Mouse (Mus musculus) intestine, embryonic 16.5 days (tissue): Measurements from ENCODE around the gene Mapt. TPM values are rescaled to one million over a fixed set of nuclear protein-coding genes. Genes with fewer than 3 reads are reported as not detected.
"Not testable (repeated sequence)": the region's sequence is repeated elsewhere in the genome, so short reads cannot be mapped to it uniquely, and the experiment has no call there.

ENCODE experiments used
- ATAC-seq: fragments of 200-750 bp; cut with Nextera tagmentation; 2 replicates; pipeline ENCODE4 v1.8.0; 2017; ENCODE audit warnings: moderate TSS enrichment, moderate library complexity
- H3K27ac ChIP-seq: fragments of 300-500 bp; sonication (generic); 2 replicates; pipeline ENCODE4 v1.5.1; 2014; ENCODE audit warnings: mild to moderate bottlenecking, low read length
- H3K27me3 ChIP-seq: fragments of 300-500 bp; sonication (generic); replicated peaks from 2 replicates; pipeline ENCODE4 v1.6.1; 2014; ENCODE audit warnings: low read length, control low read depth, mixed read lengths; ENCODE audit not compliant: control insufficient read depth, insufficient read depth
- H3K36me3 ChIP-seq: fragments of 300-500 bp; sonication (generic); 2 replicates; pipeline ENCODE4 v1.6.1; 2014; ENCODE audit warnings: low read length, control low read depth; ENCODE audit not compliant: control insufficient read depth, insufficient read depth
- H3K4me1 ChIP-seq: fragments of 300-500 bp; sonication (generic); 2 replicates; pipeline ENCODE4 v1.6.1; 2014; ENCODE audit warnings: low read length, control low read depth, mixed read lengths; ENCODE audit not compliant: control insufficient read depth, insufficient read depth
- H3K4me2 ChIP-seq: fragments of 300-500 bp; sonication (generic); 2 replicates; pipeline ENCODE4 v1.6.1; 2014; ENCODE audit warnings: low read depth, low read length, control low read depth
- H3K4me3 ChIP-seq: fragments of 300-500 bp; sonication (generic); 2 replicates; pipeline ENCODE4 v1.5.1; 2014; ENCODE audit warnings: mild to moderate bottlenecking, low read length
- H3K9ac ChIP-seq: fragments of 300-500 bp; sonication (generic); 2 replicates; pipeline ENCODE4 v1.6.1; 2014; ENCODE audit warnings: low read depth, low read length
- H3K9me3 ChIP-seq: fragments of 300-500 bp; sonication (generic); 2 replicates; pipeline ENCODE4 v1.6.1; 2016; ENCODE audit warnings: low read length, control low read depth; ENCODE audit not compliant: control insufficient read depth
- WGBS: fragments of 180-500 bp; shearing (Covaris S2); extraction: QIAGEN DNeasy Blood & Tissue Kit; methylation state at CpG from one replicate; pipeline ENCODE4 v1.1.7; 2014; 5-methylcytosine and 5-hydroxymethylcytosine counted together
- polyA plus RNA-seq: library from polyadenylated mRNA; unstranded; fragments of >200 nt; fragmentation: Nextera tagmentation; extraction: Ambion mirVana; gene quantifications from 2 replicates; pipeline ENCODE4 v1.2.1, GENCODE M21; 2015

Mapt gene
- polyA plus RNA-seq, 1 experiment from 2014 or later: 15.8 TPM

DNA sequence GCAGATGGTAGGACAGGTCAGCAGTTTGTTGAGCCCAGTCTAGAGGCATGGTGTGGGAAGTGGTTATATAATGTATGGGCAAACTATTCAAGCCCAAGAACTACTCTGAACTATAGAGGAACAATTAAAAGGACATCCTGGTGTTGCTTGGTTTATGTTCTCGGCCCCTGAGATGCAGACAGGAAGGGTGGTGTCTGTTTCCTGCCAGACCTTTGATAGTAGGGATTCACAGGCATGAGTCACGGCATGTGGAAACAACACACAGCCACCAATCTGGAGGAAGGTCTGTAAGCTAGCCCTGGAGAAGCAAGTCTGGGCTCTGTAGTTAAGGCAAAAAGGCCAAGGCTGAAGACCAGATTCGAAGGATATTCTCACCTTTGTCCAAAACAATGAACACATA is 27.9 kb upstream of the Mapt start:
- Histone ChIP-seq H3K9ac (no peak overlapping the region), H3K27me3 (peaks cover 2% of the 10 kb centered on the region; the same call in 1 of the 2 replicates), H3K4me2 (no peak overlapping the region), H3K9me3 (no peaks in the 10 kb centered on the region), H3K4me1 (no peaks in the 10 kb centered on the region), H3K27ac (no peak overlapping the region), H3K4me3 (no peak overlapping the region), H3K36me3 (no peaks in the 10 kb centered on the region)
- no peak for ATAC-seq
- WGBS: 82% methylated on average over 3 of the region's 3 CpGs

- H3K27me3 ChIP-seq: no peaks in the 10 kb centered on the region
- ATAC-seq: no peak
- H3K4me3 ChIP-seq: no peak overlapping the region
- no peaks in the 10 kb centered on the region for H3K9me3 ChIP-seq
- no peak overlapping the region for H3K9ac ChIP-seq
- no peak overlapping the region for H3K27ac ChIP-seq
- WGBS: 79% methylated on average over 4 of the region's 4 CpGs
- no peaks in the 10 kb centered on the region for H3K4me1 ChIP-seq
- H3K4me2 ChIP-seq: no peak overlapping the region
- H3K36me3 ChIP-seq: no peaks in the 10 kb centered on the region
Measured at GRCm38 (mm10) chr11:104206573-104206972, 24.6 kb upstream of the Mapt start.

DNA sequence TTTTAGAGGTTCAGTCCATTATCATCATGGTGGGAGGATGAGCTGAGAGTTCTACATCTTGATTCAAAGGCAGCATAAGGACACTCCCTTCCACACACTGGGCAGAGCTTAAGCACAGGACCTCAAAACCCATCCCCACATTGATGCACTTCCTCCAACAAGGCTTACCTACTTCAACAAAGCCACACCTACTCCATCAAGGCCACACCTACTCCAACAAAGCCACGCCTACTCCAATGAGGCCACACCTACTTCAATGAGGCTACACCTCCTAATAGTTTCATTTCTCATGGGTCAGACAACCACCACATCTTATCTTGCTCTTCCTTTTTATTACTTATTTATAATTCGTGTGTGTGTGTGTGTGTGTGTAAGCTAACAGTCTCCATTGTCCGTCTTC is 22.1 kb upstream of the Mapt start:
- no peak overlapping the region for H3K4me2 ChIP-seq
- WGBS: 69% methylated on average over 3 of the region's 3 CpGs
- H3K27ac ChIP-seq: no peak overlapping the region
- H3K9me3 ChIP-seq: no peaks in the 10 kb centered on the region
- H3K4me3 ChIP-seq: no peak overlapping the region
- H3K27me3 ChIP-seq: no peaks in the 10 kb centered on the region
- no peak for ATAC-seq
- no peak overlapping the region for H3K9ac ChIP-seq
- no peaks in the 10 kb centered on the region for H3K4me1 ChIP-seq
- H3K36me3 ChIP-seq: no peaks in the 10 kb centered on the region

- H3K27ac ChIP-seq: no peak overlapping the region
- H3K27me3 ChIP-seq: no peaks in the 10 kb centered on the region
- no peaks in the 10 kb centered on the region for H3K4me1 ChIP-seq
- H3K4me2 ChIP-seq: no peak overlapping the region
- no peaks in the 10 kb centered on the region for H3K36me3 ChIP-seq
- no peaks in the 10 kb centered on the region for H3K9me3 ChIP-seq
- no peak for ATAC-seq
- WGBS: 82% methylated on average over 6 of the region's 6 CpGs
- no peak overlapping the region for H3K9ac ChIP-seq
- no peak overlapping the region for H3K4me3 ChIP-seq
Measured at GRCm38 (mm10) chr11:104211251-104211650, 19.9 kb upstream of the Mapt start.

DNA sequence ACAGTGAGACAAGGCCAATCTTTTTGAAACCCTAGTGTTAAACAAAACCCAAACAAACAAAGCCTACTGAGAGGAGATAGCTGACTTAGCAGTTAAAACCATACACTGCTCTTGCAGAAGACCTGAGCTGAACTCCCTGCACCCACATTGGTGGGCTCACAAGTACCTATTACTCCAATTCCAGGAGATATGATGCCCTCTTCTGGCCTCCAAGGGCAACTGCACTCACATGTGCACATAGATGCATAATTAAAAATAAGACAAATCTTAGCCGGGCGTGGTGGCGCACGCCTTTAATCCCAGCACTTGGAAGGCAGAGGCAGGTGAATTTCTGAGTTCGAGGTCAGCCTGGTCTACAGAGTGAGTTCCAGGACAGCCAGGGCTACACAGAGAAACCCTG is 17.1 kb upstream of the Mapt start:
- not testable (repeated sequence) for H3K9me3 ChIP-seq, H3K27me3 ChIP-seq, H3K4me1 ChIP-seq, H3K4me2 ChIP-seq, H3K36me3 ChIP-seq, ATAC-seq, H3K9ac ChIP-seq, H3K4me3 ChIP-seq, H3K27ac ChIP-seq
- 94% methylated on average over 5 of the region's 5 CpGs for WGBS

DNA sequence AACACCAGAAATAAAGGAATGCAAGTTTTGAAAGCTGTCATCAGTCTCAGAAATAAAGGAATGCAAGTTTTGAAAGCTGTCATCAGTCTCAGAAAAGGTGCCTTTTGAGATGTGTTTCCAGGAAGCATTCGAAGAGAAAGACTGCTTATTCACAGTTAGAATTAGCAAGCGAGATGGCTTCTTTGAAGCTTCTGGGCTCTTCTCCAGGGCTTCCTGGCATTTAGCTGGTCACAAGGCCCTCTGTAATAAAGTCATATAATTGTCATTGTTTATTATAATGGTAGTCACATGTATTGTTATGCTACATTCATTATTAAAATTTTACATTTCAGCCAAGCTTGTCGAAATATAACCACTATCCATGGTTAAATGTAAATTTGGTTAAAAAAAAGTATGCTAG is 13.1 kb upstream of the Mapt start:
- H3K36me3 ChIP-seq: no peaks in the 10 kb centered on the region
- no peak overlapping the region for H3K9ac ChIP-seq
- no peaks in the 10 kb centered on the region for H3K9me3 ChIP-seq
- H3K4me3 ChIP-seq: no peak overlapping the region
- no peak overlapping the region for H3K27ac ChIP-seq
- WGBS: 78% methylated on average over 3 of the region's 3 CpGs
- no peak for ATAC-seq
- H3K4me2 ChIP-seq: no peak overlapping the region
- no peaks in the 10 kb centered on the region for H3K27me3 ChIP-seq
- no peaks in the 10 kb centered on the region for H3K4me1 ChIP-seq

DNA sequence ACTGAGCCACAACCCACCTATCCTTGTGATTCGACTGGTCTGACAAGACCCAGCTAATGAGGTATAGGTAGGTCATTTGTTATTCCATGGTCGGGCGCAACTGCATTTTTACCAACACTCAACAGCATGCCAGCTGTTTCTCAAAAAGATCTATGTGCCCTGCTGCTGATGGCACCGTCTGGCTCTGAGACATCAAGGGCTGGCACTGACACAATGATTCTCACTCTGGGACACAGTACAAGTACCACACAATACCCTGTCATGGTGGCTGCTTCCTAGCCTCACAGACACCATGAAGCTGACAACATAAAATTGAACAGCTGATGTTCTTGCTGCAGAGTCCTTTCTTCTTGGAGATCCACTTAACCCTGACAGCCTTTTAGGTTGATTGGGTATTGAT is 10.9 kb upstream of the Mapt start:
- no peaks in the 10 kb centered on the region for H3K9me3 ChIP-seq
- no peak overlapping the region for H3K4me2 ChIP-seq
- H3K4me1 ChIP-seq: no peaks in the 10 kb centered on the region
- ATAC-seq: no peak
- H3K4me3 ChIP-seq: no peak overlapping the region
- no peaks in the 10 kb centered on the region for H3K36me3 ChIP-seq
- 81% methylated on average over 4 of the region's 4 CpGs for WGBS
- H3K9ac ChIP-seq: no peak overlapping the region
- no peak overlapping the region for H3K27ac ChIP-seq
- H3K27me3 ChIP-seq: no peaks in the 10 kb centered on the region

DNA sequence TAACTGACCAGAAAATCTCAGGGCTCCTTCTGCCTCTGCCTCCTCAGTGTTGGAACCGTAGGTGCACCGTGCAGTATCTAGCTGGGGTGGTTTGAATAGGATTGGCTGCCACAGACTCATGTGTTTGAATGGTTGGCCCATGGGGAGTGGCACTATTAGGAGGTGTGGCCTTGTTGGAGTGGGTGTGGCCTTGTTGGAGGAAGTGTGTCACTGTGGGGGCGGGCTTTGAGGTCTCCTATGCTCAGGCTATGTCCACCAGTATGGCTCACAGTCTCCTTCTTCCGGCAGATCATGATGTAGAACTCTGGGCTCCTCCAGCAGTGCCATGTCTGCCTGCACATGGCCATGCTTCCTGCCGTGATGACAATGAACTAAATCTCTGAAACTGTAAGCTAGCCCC is 9.4 kb upstream of the Mapt start:
- Histone ChIP-seq H3K4me3 (no peak overlapping the region), H3K27ac (no peak overlapping the region), H3K9ac (no peak overlapping the region), H3K9me3 (no peaks in the 10 kb centered on the region), H3K27me3 (no peaks in the 10 kb centered on the region), H3K4me2 (no peak overlapping the region), H3K4me1 (no peaks in the 10 kb centered on the region), H3K36me3 (no peaks in the 10 kb centered on the region)
- 80% methylated on average over 5 of the region's 5 CpGs for WGBS
- no peak for ATAC-seq

DNA sequence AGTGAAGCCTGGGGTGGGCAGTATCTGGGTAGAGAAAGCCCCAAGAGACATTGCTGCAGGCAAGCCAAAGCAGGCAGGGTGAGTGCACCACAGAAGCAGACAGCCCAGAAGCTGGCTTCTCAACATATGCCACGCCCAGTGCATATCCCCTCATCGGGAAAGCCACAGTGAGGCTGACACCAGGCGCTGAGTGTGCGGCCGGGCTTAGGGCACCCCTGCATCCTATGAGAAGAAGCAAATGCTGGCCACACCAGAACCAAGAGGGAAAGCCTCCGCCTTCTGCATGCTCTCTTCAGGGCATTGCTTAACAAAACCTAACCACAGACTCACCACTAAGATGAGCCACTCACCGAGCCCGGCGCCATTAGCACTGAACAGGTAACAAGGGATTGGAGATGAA is 7.9 kb upstream of the Mapt start:
- Histone ChIP-seq H3K4me1 (no peaks in the 10 kb centered on the region), H3K27me3 (no peaks in the 10 kb centered on the region), H3K9ac (no peak overlapping the region), H3K36me3 (no peaks in the 10 kb centered on the region), H3K27ac (no peak overlapping the region), H3K9me3 (no peaks in the 10 kb centered on the region), H3K4me3 (no peak overlapping the region), H3K4me2 (no peak overlapping the region)
- 78% methylated on average over 9 of the region's 9 CpGs for WGBS
- ATAC-seq: no peak

DNA sequence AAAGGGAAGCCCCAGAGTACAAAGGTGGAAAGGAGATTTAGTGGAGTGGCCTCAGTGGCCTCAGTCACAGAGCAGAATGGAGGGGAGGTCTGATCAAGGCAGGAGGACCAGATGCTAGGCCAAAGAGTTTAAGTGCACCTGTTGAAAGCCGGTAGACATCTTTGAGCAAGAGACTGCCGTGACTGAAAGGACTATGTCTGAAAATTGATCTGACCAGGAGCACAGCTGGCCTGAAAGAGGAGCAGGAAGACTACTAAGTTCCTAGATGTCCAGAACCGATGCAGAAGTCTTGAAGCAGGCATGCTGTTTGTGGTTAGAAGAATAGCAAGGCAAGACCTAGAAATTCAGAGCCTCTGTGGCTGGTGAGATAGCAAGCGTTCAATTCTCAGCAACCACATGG is 1.8 kb upstream of the Mapt start:
- H3K27ac ChIP-seq: no peak overlapping the region
- WGBS: 74% methylated on average over 4 of the region's 4 CpGs

More for the DNA sequence above, 1.8 kb upstream of the Mapt start:
- no peak overlapping the region for H3K4me3 ChIP-seq
- no peak overlapping the region for H3K4me2 ChIP-seq
- ATAC-seq: no peak
- H3K27me3 ChIP-seq: peaks cover 28% of the 10 kb centered on the region
- H3K36me3 ChIP-seq: no peaks in the 10 kb centered on the region
- H3K9me3 ChIP-seq: no peaks in the 10 kb centered on the region
- H3K9ac ChIP-seq: no peak overlapping the region
- H3K4me1 ChIP-seq: peaks cover 10% of the 10 kb centered on the region
